Mouse (Mus musculus): Measurements from ENCODE around the gene Galnt16.

DNA sequence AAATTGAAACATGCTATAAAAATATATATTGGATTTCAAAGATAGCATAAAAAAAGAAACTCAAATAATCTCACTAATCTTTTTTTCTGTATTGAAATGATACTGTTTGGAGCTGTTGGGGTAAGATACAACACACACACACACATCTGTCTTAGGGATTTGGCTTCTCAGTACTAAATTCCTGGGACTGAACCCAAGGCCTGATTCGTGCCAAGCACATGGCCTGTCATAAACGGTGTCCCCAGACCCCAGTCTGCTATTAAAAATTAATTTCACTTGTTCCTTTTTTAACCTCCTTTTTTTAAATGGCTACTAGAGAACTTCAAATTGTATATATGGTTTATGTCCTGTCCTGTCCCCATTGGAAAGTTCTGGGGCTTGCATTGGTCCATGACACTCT, 12.0 kb downstream of the Galnt16 start:
- TF ChIP-seq MXI1 (IDR thresholded peaks at IDR 0.05; ENCODE audit: low read depth, low read length) (no peak), ZKSCAN1 (IDR thresholded peaks at IDR 0.05; ENCODE audit: low read depth, low read length) (no peak), ZNF384 (IDR thresholded peaks at IDR 0.05; ENCODE audit: low read depth, low read length) (no peak)
